Mouse (Mus musculus) forebrain, embryonic 11.5 days (tissue): Measurements from ENCODE around the gene Plin4. TPM values are rescaled to one million over a fixed set of nuclear protein-coding genes. Genes with fewer than 3 reads are reported as not detected.
A peak's percentile ranks its signal among the peaks of the same experiment; 100 is the strongest.

Experiments used
- ATAC-seq: fragments of 200-750 bp; cut with Nextera tagmentation; replicated peaks from 2 replicates; pipeline ENCODE4 v1.8.0; 2017; ENCODE audit warnings: moderate TSS enrichment; ENCODE audit not compliant: low FRiP score
- DNase-seq: peaks from one replicate; pipeline ENCODE4 v3.0.0-alpha.2; 2017; ENCODE audit warnings: low spot score
- H3K27ac ChIP-seq: fragments of 300-500 bp; sonication (generic); 2 replicates; pipeline ENCODE4 v1.5.1; 2014; ENCODE audit warnings: low read depth, low read length
- H3K27me3 ChIP-seq: fragments of 300-500 bp; sonication (generic); 2 replicates; pipeline ENCODE4 v1.6.1; 2014; ENCODE audit warnings: mild to moderate bottlenecking, low read length, mixed read lengths; ENCODE audit not compliant: control insufficient read depth, insufficient read depth
- H3K36me3 ChIP-seq: fragments of 300-500 bp; sonication (generic); 2 replicates; pipeline ENCODE4 v1.6.1; 2014; ENCODE audit warnings: mild to moderate bottlenecking, low read length, moderate library complexity, mixed read lengths; ENCODE audit not compliant: control insufficient read depth, insufficient read depth
- H3K4me1 ChIP-seq: fragments of 300-500 bp; sonication (generic); replicated peaks from 2 replicates; pipeline ENCODE4 v1.6.1; 2014; ENCODE audit warnings: low read length, mixed read lengths; ENCODE audit not compliant: control insufficient read depth, insufficient read depth
- H3K4me2 ChIP-seq: fragments of 300-500 bp; sonication (generic); 2 replicates; pipeline ENCODE4 v1.6.1; 2014; ENCODE audit warnings: low read depth, mild to moderate bottlenecking, low read length, moderate library complexity, mixed read lengths; ENCODE audit not compliant: severe bottlenecking
- H3K4me3 ChIP-seq: fragments of 300-500 bp; sonication (generic); 2 replicates; pipeline ENCODE4 v1.5.1; 2014; ENCODE audit warnings: low read depth, low read length
- H3K9ac ChIP-seq: fragments of 300-500 bp; sonication (generic); 2 replicates; pipeline ENCODE4 v1.6.1; 2014; ENCODE audit warnings: low read length
- H3K9me3 ChIP-seq: fragments of 300-500 bp; sonication (generic); 2 replicates; pipeline ENCODE4 v1.6.1; 2016; ENCODE audit warnings: low read length, mixed read lengths; ENCODE audit not compliant: control insufficient read depth
- WGBS: fragments of 180-500 bp; shearing (Covaris S2); extraction: QIAGEN DNeasy Blood & Tissue Kit; methylation state at CpG from one replicate; pipeline ENCODE4 v1.1.7; 2014; 5-methylcytosine and 5-hydroxymethylcytosine counted together
- polyA plus RNA-seq: library from polyadenylated mRNA; unstranded; fragments of >200 nt; fragmentation: Nextera tagmentation; extraction: Ambion mirVana; gene quantifications from 2 replicates; pipeline ENCODE4 v1.2.1, GENCODE M21; 2014

The Plin4 gene
- polyA plus RNA-seq, 1 experiment from 2014 or later = 0.07 TPM

GRCm38 (mm10) chr17:56141702-56142605, 32.4 kb upstream of the Plin4 start:
- Histone ChIP-seq H3K36me3 (no peaks in the 10 kb centered on the region), H3K27ac (no peak overlapping the region), H3K4me3 (peak overlapping the region; percentile 30), H3K27me3 (peaks cover 37% of the 10 kb centered on the region), H3K9ac (peak overlapping the region; percentile 45), H3K4me1 (peaks cover 12% of the 10 kb centered on the region), H3K4me2 (peak overlapping the region; percentile 62), H3K9me3 (no peaks in the 10 kb centered on the region)
- DNase-seq (peak; percentile 75), ATAC-seq (peak; percentile 58)
- under 1% methylated on average over 36 of the region's 47 CpGs for WGBS

GRCm38 (mm10) chr17:56139858-56140595, 30.4 kb upstream of the Plin4 start, which contains the start of gene Sema6b:
TSS of gene Sema6b (minus strand) at chr17:56140343.
- peak; percentile 45 for ATAC-seq
- H3K4me3 ChIP-seq = peak within 1 kb of the TSS; percentile 61
- no peak within 1 kb of the TSS for H3K27ac ChIP-seq
- H3K9ac ChIP-seq = peak within 1 kb of the TSS; percentile 50
- H3K9me3 ChIP-seq = no peaks in the 10 kb centered on the region
- H3K4me1 ChIP-seq = peaks cover 12% of the 10 kb centered on the region
- no peaks in the 10 kb centered on the region for H3K36me3 ChIP-seq
- WGBS = 1% methylated on average over 62 of the region's 79 CpGs
- peak; percentile 84 for DNase-seq
- peaks cover 37% of the 10 kb centered on the region for H3K27me3 ChIP-seq
- peak within 1 kb of the TSS; percentile 91 for H3K4me2 ChIP-seq

GRCm38 (mm10) chr17:56139355-56139754, 29.8 kb upstream of the Plin4 start:
- Histone ChIP-seq H3K4me2 (peak overlapping the region; percentile 91), H3K36me3 (no peaks in the 10 kb centered on the region), H3K9me3 (no peaks in the 10 kb centered on the region), H3K27me3 (peaks cover 37% of the 10 kb centered on the region), H3K4me3 (peak overlapping the region; percentile 61), H3K27ac (no peak overlapping the region), H3K4me1 (peaks cover 12% of the 10 kb centered on the region), H3K9ac (peak overlapping the region; percentile 50)
- 3% methylated on average over 16 of the region's 21 CpGs for WGBS
- ATAC-seq (peak; percentile 16; the same call in 1 of the 2 replicates), DNase-seq (no peak)

GRCm38 (mm10) chr17:56137839-56138613, 28.4 kb upstream of the Plin4 start:
- Histone ChIP-seq H3K36me3 (no peaks in the 10 kb centered on the region), H3K4me2 (no peak overlapping the region), H3K4me1 (peaks cover 15% of the 10 kb centered on the region), H3K4me3 (no peak overlapping the region), H3K27me3 (peaks cover 37% of the 10 kb centered on the region), H3K27ac (no peak overlapping the region), H3K9ac (no peak overlapping the region), H3K9me3 (no peaks in the 10 kb centered on the region)
- no peak for DNase-seq
- 16% methylated on average over 25 of the region's 25 CpGs for WGBS
- ATAC-seq = no peak

- ATAC-seq = no peak
- H3K4me1 ChIP-seq = peaks cover 5% of the 10 kb centered on the region; the same call in 1 of the 2 replicates
These were observed 27.0 kb upstream of the Plin4 start for GRCm38 (mm10) chr17:56136558-56136957.

GRCm38 (mm10) chr17:56134463-56134971, 24.9 kb upstream of the Plin4 start:
- peaks cover 2% of the 10 kb centered on the region; the same call in 1 of the 2 replicates for H3K4me1 ChIP-seq
- 2% methylated on average over 27 of the region's 27 CpGs for WGBS

More at GRCm38 (mm10) chr17:56136558-56136957, 27.0 kb upstream of the Plin4 start:
- no peak overlapping the region for H3K4me2 ChIP-seq
- DNase-seq = no peak
- H3K4me3 ChIP-seq = no peak overlapping the region
- H3K9ac ChIP-seq = no peak overlapping the region
- H3K27ac ChIP-seq = no peak overlapping the region
- 89% methylated on average over 7 of the region's 7 CpGs for WGBS
- H3K36me3 ChIP-seq = no peaks in the 10 kb centered on the region
- no peaks in the 10 kb centered on the region for H3K9me3 ChIP-seq
- peaks cover 33% of the 10 kb centered on the region for H3K27me3 ChIP-seq

GRCm38 (mm10) chr17:56133457-56134363, 24.1 kb upstream of the Plin4 start:
- H3K27ac ChIP-seq = no peak overlapping the region
- peaks cover 2% of the 10 kb centered on the region; the same call in 1 of the 2 replicates for H3K4me1 ChIP-seq
- no peaks in the 10 kb centered on the region for H3K9me3 ChIP-seq
- H3K36me3 ChIP-seq = no peaks in the 10 kb centered on the region
- peak overlapping the region; percentile 40 for H3K4me2 ChIP-seq
- H3K4me3 ChIP-seq = peak overlapping the region; percentile 1; the same call in 1 of the 2 replicates
- no peak overlapping the region for H3K9ac ChIP-seq
- peaks cover 7% of the 10 kb centered on the region for H3K27me3 ChIP-seq
- peak; percentile 25; the same call in 1 of the 2 replicates for ATAC-seq
- WGBS = 19% methylated on average over 19 of the region's 21 CpGs
- no peak for DNase-seq

More at GRCm38 (mm10) chr17:56134463-56134971, 24.9 kb upstream of the Plin4 start:
- peak; percentile 83 for DNase-seq
- Histone ChIP-seq H3K9me3 (no peaks in the 10 kb centered on the region), H3K27me3 (peaks cover 15% of the 10 kb centered on the region), H3K9ac (no peak overlapping the region), H3K4me3 (peak overlapping the region; percentile 1), H3K4me2 (peak overlapping the region; percentile 40), H3K27ac (no peak overlapping the region), H3K36me3 (no peaks in the 10 kb centered on the region)
- peak; percentile 14 for ATAC-seq
